Mouse (Mus musculus): Measurements from ENCODE around the gene Ncor2. TPM values are rescaled to one million over a fixed set of nuclear protein-coding genes. Genes with fewer than 3 reads are reported as not detected.

The Ncor2 gene
- polyA plus RNA-seq, 1 experiment = 91.1 TPM

DNA sequence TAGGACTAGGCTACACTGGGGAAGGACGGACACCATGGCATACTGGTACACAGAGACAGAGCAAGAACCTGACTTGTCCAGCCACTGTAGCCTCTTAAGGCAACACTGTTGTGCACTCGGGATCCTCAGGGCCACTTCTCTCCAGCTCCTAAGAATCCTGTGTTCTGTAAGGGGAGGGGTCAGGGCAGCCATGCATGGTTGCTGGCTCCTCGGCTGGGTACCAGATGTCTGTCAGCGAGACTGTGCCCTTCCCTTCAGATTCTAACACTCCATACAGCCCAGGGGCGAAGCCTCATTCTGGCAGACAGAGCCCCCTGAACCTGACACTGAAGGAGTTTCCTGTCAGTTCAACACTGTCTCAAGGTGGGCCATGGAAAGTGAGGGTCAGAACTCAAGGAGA lies 109.6 kb downstream of the Ncor2 start:
- Histone ChIP-seq H3K79me2 (ENCODE audit: control insufficient read depth, insufficient read depth) (peaks cover 46% of the 10 kb centered on the region), H3K36me3 (ENCODE audit: control insufficient read depth, insufficient read depth) (peaks cover 58% of the 10 kb centered on the region), H3K79me3 (ENCODE audit: low read depth) (peaks cover 16% of the 10 kb centered on the region), H3K4me3 (ENCODE audit: insufficient read depth, poor library complexity, severe bottlenecking) (no peak overlapping the region), H3ac (ENCODE audit: control insufficient read depth, insufficient read length, low read depth) (no peak overlapping the region), H3K27me3 (ENCODE audit: control insufficient read depth, insufficient read depth, insufficient read length) (no peaks in the 10 kb centered on the region)
- TF ChIP-seq USF1 (IDR thresholded peaks at IDR 0.05; ENCODE audit: low read depth) (no peak), CTCF (IDR thresholded peaks at IDR 0.05; ENCODE audit: control insufficient read depth, insufficient read depth, insufficient read length) (no peak), MAX (IDR thresholded peaks at IDR 0.05) (no peak), MYOD1 (IDR thresholded peaks at IDR 0.05; ENCODE audit: control insufficient read depth, insufficient read length, low read depth) (no peak), FOSL1 (IDR thresholded peaks at IDR 0.05; ENCODE audit: insufficient read depth, low read length, poor library complexity, severe bottlenecking) (no peak), MYOG (IDR thresholded peaks at IDR 0.05; ENCODE audit: control insufficient read depth, extremely low read depth, insufficient read length) (no peak), CEBPB (IDR thresholded peaks at IDR 0.05; ENCODE audit: low read depth) (no peak)

GRCm38 (mm10) chr5:125068371-125068951 lies 110.6 kb downstream of the Ncor2 start:
- H3K27me3 ChIP-seq (ENCODE audit: control insufficient read depth, insufficient read depth, insufficient read length) = no peaks in the 10 kb centered on the region
- peaks cover 45% of the 10 kb centered on the region for H3K79me2 ChIP-seq (ENCODE audit: control insufficient read depth, insufficient read depth)
- H3K79me3 ChIP-seq (ENCODE audit: low read depth) = peaks cover 11% of the 10 kb centered on the region
- TF ChIP-seq USF1 (IDR thresholded peaks at IDR 0.05; ENCODE audit: low read depth) (no peak), MYOD1 (IDR thresholded peaks at IDR 0.05; ENCODE audit: control insufficient read depth, insufficient read length, low read depth) (no peak), CEBPB (IDR thresholded peaks at IDR 0.05; ENCODE audit: low read depth) (no peak), MAX (IDR thresholded peaks at IDR 0.05) (no peak), MYOG (IDR thresholded peaks at IDR 0.05; ENCODE audit: control insufficient read depth, extremely low read depth, insufficient read length) (no peak), CTCF (IDR thresholded peaks at IDR 0.05; ENCODE audit: control insufficient read depth, insufficient read depth, insufficient read length) (no peak), FOSL1 (IDR thresholded peaks at IDR 0.05; ENCODE audit: insufficient read depth, low read length, poor library complexity, severe bottlenecking) (no peak)
- H3ac ChIP-seq (ENCODE audit: control insufficient read depth, insufficient read length, low read depth) = no peak overlapping the region
- H3K36me3 ChIP-seq (ENCODE audit: control insufficient read depth, insufficient read depth) = peaks cover 65% of the 10 kb centered on the region
- no peak overlapping the region for H3K4me3 ChIP-seq (ENCODE audit: insufficient read depth, poor library complexity, severe bottlenecking)

- Histone ChIP-seq H3K4me3 (ENCODE audit: insufficient read depth, poor library complexity, severe bottlenecking) (no peak overlapping the region), H3K27me3 (ENCODE audit: control insufficient read depth, insufficient read depth, insufficient read length) (no peaks in the 10 kb centered on the region), H3K36me3 (ENCODE audit: control insufficient read depth, insufficient read depth) (peaks cover 60% of the 10 kb centered on the region), H3K79me3 (ENCODE audit: low read depth) (peaks cover 11% of the 10 kb centered on the region), H3K79me2 (ENCODE audit: control insufficient read depth, insufficient read depth) (peaks cover 44% of the 10 kb centered on the region), H3ac (ENCODE audit: control insufficient read depth, insufficient read length, low read depth) (no peak overlapping the region)
- TF ChIP-seq MAX (IDR thresholded peaks at IDR 0.05) (no peak), MYOD1 (IDR thresholded peaks at IDR 0.05; ENCODE audit: control insufficient read depth, insufficient read length, low read depth) (no peak)
Observed at GRCm38 (mm10) chr5:125067673-125068072, 111.3 kb downstream of the Ncor2 start.

DNA sequence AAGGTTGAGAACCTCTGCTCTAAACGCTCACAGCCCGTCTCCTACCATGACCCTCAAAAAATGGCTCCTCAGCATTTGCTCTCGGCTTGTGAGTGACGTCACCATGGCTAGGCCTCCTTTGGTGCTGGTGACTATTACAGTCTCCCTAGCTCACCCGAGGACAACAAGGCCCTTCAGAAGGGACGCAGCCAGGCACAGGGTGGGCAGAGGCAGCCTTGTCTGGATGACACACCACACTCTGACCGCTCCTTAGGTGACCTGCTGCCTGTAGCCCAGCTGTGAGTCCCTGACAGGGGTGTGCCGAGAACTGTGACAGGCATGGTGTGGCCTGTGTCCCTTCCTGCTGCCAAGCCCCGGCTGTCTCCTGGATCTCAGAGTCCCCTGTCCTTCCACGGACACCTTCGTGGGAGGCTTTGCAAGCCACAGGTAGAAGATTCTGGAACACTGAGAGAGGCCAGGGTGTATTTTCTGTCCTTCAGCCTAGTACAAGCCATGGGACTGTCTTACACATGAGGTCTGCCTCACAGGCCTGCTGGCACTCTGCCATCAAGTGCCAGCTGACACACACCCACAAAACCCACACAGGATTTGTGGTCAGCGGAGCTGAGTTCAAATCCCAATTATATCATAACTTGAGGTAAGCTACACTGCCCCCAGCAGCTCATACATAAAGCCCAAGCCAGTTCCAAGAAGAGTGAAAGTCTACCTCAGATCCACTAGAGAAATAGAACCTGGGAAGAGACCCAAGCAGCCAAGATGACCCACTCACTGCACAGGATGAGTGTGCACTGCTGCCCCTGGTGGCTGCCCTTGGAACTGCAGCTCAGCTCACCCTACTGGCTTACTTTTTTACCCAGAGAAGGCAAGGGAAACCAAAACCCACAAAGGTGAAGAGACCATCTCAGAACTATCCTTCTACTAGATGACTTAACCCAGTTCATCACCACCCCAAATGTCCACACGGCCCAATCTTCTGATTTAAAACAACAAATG lies 112.2 kb downstream of the Ncor2 start:
- Histone ChIP-seq H3K4me3 (ENCODE audit: insufficient read depth, poor library complexity, severe bottlenecking) (no peak overlapping the region), H3K27me3 (ENCODE audit: control insufficient read depth, insufficient read depth, insufficient read length) (no peaks in the 10 kb centered on the region), H3K36me3 (ENCODE audit: control insufficient read depth, insufficient read depth) (peaks cover 65% of the 10 kb centered on the region), H3K79me3 (ENCODE audit: low read depth) (peaks cover 13% of the 10 kb centered on the region), H3ac (ENCODE audit: control insufficient read depth, insufficient read length, low read depth) (no peak overlapping the region), H3K79me2 (ENCODE audit: control insufficient read depth, insufficient read depth) (peaks cover 50% of the 10 kb centered on the region)
- TF ChIP-seq MYOG (IDR thresholded peaks at IDR 0.05; ENCODE audit: control insufficient read depth, extremely low read depth, insufficient read length) (no peak), MYOD1 (IDR thresholded peaks at IDR 0.05; ENCODE audit: control insufficient read depth, insufficient read length, low read depth) (no peak), CTCF (IDR thresholded peaks at IDR 0.05; ENCODE audit: control insufficient read depth, insufficient read depth, insufficient read length) (peak; percentile 74)

GRCm38 (mm10) chr5:125063015-125063414 lies 116.0 kb downstream of the Ncor2 start:
- H3K36me3 ChIP-seq (ENCODE audit: control insufficient read depth, insufficient read depth) = peaks cover 50% of the 10 kb centered on the region
- TF ChIP-seq MAX (IDR thresholded peaks at IDR 0.05) = no peak
- no peak for TF ChIP-seq CTCF (IDR thresholded peaks at IDR 0.05; ENCODE audit: control insufficient read depth, insufficient read depth, insufficient read length)
- no peak for TF ChIP-seq MYOG (IDR thresholded peaks at IDR 0.05; ENCODE audit: control insufficient read depth, extremely low read depth, insufficient read length)
- TF ChIP-seq MYOD1 (IDR thresholded peaks at IDR 0.05; ENCODE audit: control insufficient read depth, insufficient read length, low read depth) = no peak
- no peak for TF ChIP-seq CEBPB (IDR thresholded peaks at IDR 0.05; ENCODE audit: low read depth)
- TF ChIP-seq USF1 (IDR thresholded peaks at IDR 0.05; ENCODE audit: low read depth) = no peak
- no peak for TF ChIP-seq FOSL1 (IDR thresholded peaks at IDR 0.05; ENCODE audit: insufficient read depth, low read length, poor library complexity, severe bottlenecking)
- no peak overlapping the region for H3ac ChIP-seq (ENCODE audit: control insufficient read depth, insufficient read length, low read depth)
- H3K79me2 ChIP-seq (ENCODE audit: control insufficient read depth, insufficient read depth) = peaks cover 57% of the 10 kb centered on the region
- H3K4me3 ChIP-seq (ENCODE audit: insufficient read depth, poor library complexity, severe bottlenecking) = no peak overlapping the region
- H3K79me3 ChIP-seq (ENCODE audit: low read depth) = peaks cover 9% of the 10 kb centered on the region
- H3K27me3 ChIP-seq (ENCODE audit: control insufficient read depth, insufficient read depth, insufficient read length) = no peaks in the 10 kb centered on the region
